Mouse (Mus musculus) megakaryocyte, adult 5-6 weeks (primary cell): Measurements from ENCODE around the gene C87436. TPM values are rescaled to one million over a fixed set of nuclear protein-coding genes. Genes with fewer than 3 reads are reported as not detected.
A peak's percentile ranks its signal among the peaks of the same experiment; 100 is the strongest.

Source experiments
- ATAC-seq: 2 replicates; pipeline ENCODE4 v1.8.0; 2016; ENCODE audit warnings: mild to moderate bottlenecking, inconsistent platforms; ENCODE audit not compliant: poor library complexity, severe bottlenecking
- total RNA-seq, 2 experiments: library from RNA; stranded (forward) in 1 of 2; stranded (reverse) in 1 of 2; fragments of 153-499, 151-499 nt in 1 of 2; fragments of 221-1000, 200-1000 nt in 1 of 2; gene quantifications; 2 replicates each; pipeline versions ENCODE4 v1.2.3 to v1.2.4; 2015 to 2017

C87436 gene
- total RNA-seq, 2 experiments from 2014 or later: 23.5 to 34.1 TPM

- ATAC-seq: no peak
Observed at GRCm38 (mm10) chr6:86508736-86509135, 70.6 kb downstream of the C87436 start.

- ATAC-seq: peak; percentile 77
Observed at GRCm38 (mm10) chr6:86509194-86509865, 71.2 kb downstream of the C87436 start.

- ATAC-seq: peak; percentile 33; the same call in 1 of the 2 replicates
Observed at GRCm38 (mm10) chr6:86509866-86510200, 71.7 kb downstream of the C87436 start.

GRCm38 (mm10) chr6:86510979-86511378 lies 72.8 kb downstream of the C87436 start:
- peak; percentile 64; the same call in 1 of the 2 replicates for ATAC-seq

- ATAC-seq: no peak
Observed at GRCm38 (mm10) chr6:86513296-86513695, 75.1 kb downstream of the C87436 start.

- ATAC-seq: no peak
Observed at GRCm38 (mm10) chr6:86516021-86516420, 77.8 kb downstream of the C87436 start.

GRCm38 (mm10) chr6:86519767-86520345 lies 81.7 kb downstream of the C87436 start:
- no peak for ATAC-seq

GRCm38 (mm10) chr6:86522001-86522911 lies 84.1 kb downstream of the C87436 start:
- ATAC-seq: no peak

Other genes starting within 250 kb of the C87436 start
- not detected in 2 replicates for gene Tgfa, start 243.2 kb upstream of the C87436 start, total RNA-seq (2015)
- gene Tgfa, start 243.2 kb upstream of the C87436 start, total RNA-seq (2017): not detected in 2 replicates
- 9.7 and 13.9 TPM in 2 replicates for gene Fam136a, start 72.7 kb upstream of the C87436 start, total RNA-seq (2015)
- 11.7 and 12.7 TPM in 2 replicates for gene Fam136a, start 72.7 kb upstream of the C87436 start, total RNA-seq (2017)
- 321 and 326 TPM in 2 replicates for gene Snrpg, start 67.1 kb upstream of the C87436 start, total RNA-seq (2015)
- 25.7 and 28.4 TPM in 2 replicates for gene Snrpg, start 67.1 kb upstream of the C87436 start, total RNA-seq (2017)
- 37.9 and 47.9 TPM in 2 replicates for gene Pcyox1, start 41.2 kb upstream of the C87436 start, total RNA-seq (2015)
- 62.6 and 84.6 TPM in 2 replicates for gene Pcyox1, start 41.2 kb upstream of the C87436 start, total RNA-seq (2017)
- gene Tia1, start 34.2 kb upstream of the C87436 start, total RNA-seq (2015): 66.4 and 69.8 TPM in 2 replicates
- 41.0 and 67.0 TPM in 2 replicates for gene Tia1, start 34.2 kb upstream of the C87436 start, total RNA-seq (2017)
- gene Gm44790, start 11.7 kb upstream of the C87436 start, total RNA-seq (2015): not detected in 2 replicates
- not detected in 2 replicates for gene Gm44790, start 11.7 kb upstream of the C87436 start, total RNA-seq (2017)
- 204 and 222 TPM in 2 replicates for gene Pcbp1, start 87.9 kb downstream of the C87436 start, total RNA-seq (2015)
- 58.9 and 76.8 TPM in 2 replicates for gene Pcbp1, start 87.9 kb downstream of the C87436 start, total RNA-seq (2017)
- 13.5 and 16.8 TPM in 2 replicates for gene Asprv1, start 189.8 kb downstream of the C87436 start, total RNA-seq (2015)
- 12.1 and 19.1 TPM in 2 replicates for gene Asprv1, start 189.8 kb downstream of the C87436 start, total RNA-seq (2017)
- gene Mxd1, start 230.8 kb downstream of the C87436 start, total RNA-seq (2015): 70.4 and 76.0 TPM in 2 replicates
- gene Mxd1, start 230.8 kb downstream of the C87436 start, total RNA-seq (2017): 87.1 and 120 TPM in 2 replicates
- gene Snrnp27, start 246.1 kb downstream of the C87436 start, total RNA-seq (2015): 81.4 and 81.9 TPM in 2 replicates
- gene Snrnp27, start 246.1 kb downstream of the C87436 start, total RNA-seq (2017): 100 and 101 TPM in 2 replicates